Mouse (Mus musculus) urinary bladder, postnatal 0 days (tissue): ENCODE results near the gene Eif2s1. TPM values are rescaled to one million over a fixed set of nuclear protein-coding genes. Genes with fewer than 3 reads are reported as not detected.

Experiments used
- polyA plus RNA-seq: library from polyadenylated mRNA; unstranded; fragments of >200 nt; fragmentation: Nextera tagmentation; extraction: Ambion mirVana; gene quantifications from 2 replicates; pipeline ENCODE4 v1.2.1, GENCODE M21; 2015

Eif2s1 gene
- 141 and 149 TPM in 2 replicates for polyA plus RNA-seq

DNA sequence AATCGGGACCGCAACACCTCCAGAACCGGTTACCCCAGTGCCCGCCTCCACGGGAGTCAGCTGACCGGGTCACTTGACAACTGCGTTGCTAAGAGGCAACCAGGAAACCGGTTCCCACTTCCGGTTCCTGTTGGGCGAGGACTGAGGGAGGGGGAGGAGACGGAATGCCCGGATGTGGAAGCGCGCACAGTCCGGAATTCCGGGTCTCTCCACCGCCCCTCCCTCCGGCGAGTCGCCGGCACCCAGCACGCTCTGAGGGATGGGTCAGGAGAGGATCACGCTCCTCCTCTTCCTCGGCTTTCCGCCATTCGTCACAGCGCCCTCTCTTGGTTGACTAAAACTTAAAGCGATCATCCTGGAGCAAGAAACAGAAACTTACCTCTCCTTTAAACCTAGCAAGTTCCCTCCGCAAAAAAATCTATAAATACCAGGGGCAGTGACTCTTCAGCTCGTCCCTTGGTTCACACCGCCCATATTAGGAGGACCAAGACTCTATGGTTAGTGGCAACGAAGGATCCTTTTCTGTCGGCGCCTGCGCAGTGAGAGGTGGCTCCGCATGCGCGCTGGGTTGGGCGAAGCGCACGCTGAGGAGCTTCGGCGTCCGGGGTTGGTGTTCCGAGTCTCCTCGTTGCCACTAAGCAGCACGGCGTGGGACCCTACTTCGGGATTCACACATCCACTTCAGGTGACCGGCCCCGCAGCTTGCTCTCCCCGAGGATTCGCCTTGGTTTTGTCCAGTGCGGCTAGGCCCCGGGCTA is at the start of gene Eif2s1, which contains the start of gene Atp6v1d:
Eif2s1 (plus strand) TSS at position 324 of the 758 bp plus-strand sequence.
Atp6v1d (minus strand) TSS at position 143 of the 758 bp plus-strand sequence.

GRCm38 (mm10) chr12:78906707-78907162 is 45.1 kb downstream of the Eif2s1 start, which contains the start of gene Plek2:
TSS of gene Plek2 (minus strand) at chr12:78906964.

Other genes starting within 250 kb of the Eif2s1 start
- gene Fam71d, start 170.3 kb upstream of the Eif2s1 start, polyA plus RNA-seq, result not detected in 2 replicates
- gene Mpp5, start 112.9 kb upstream of the Eif2s1 start, polyA plus RNA-seq, result 11.3 and 11.6 TPM in 2 replicates
- gene Atp6v1d, start 181 bp upstream of the Eif2s1 start, polyA plus RNA-seq, result 63.9 and 69.8 TPM in 2 replicates
- 8.4 and 9.1 TPM in 2 replicates for gene Plek2, start 45.1 kb downstream of the Eif2s1 start, polyA plus RNA-seq
- 2.4 and 2.8 TPM in 2 replicates for gene Tmem229b, start 145.8 kb downstream of the Eif2s1 start, polyA plus RNA-seq
- gene Plekhh1, start 167.3 kb downstream of the Eif2s1 start, polyA plus RNA-seq, result 7.8 and 8.6 TPM in 2 replicates
- 39.5 and 44.8 TPM in 2 replicates for gene Pigh, start 227.8 kb downstream of the Eif2s1 start, polyA plus RNA-seq